Mouse (Mus musculus): Measurements from ENCODE around the gene Sorcs2.

Gene Sorcs2

DNA sequence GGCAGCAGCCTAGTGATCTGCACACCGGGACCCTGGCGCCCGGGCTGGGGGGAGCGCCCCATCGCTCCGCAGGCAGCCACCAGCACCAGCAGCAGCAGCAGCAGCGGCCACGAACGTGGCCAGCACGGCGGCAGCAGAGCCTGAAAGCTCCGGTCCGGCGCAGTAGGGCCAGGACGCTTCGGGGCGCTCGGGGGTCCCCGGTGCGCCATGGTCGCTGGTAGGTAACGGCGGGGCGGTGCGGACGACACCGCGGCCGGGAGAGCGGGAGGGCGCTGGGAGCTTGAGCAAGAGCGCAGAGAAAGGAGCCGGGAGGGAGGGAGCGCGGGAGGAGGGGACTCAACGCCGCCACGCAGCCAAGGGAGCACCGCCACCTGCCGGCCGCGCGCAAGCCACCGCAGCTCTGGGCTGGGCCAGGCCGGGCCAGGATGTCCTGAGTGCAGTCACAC lies at the start of gene Sorcs2:
TSS of gene Sorcs2 (minus strand) at position 303 of the 446 bp plus-strand sequence.
- peak; percentile 76 for DNase-seq (ENCODE audit: low read depth, low spot score)

DNA sequence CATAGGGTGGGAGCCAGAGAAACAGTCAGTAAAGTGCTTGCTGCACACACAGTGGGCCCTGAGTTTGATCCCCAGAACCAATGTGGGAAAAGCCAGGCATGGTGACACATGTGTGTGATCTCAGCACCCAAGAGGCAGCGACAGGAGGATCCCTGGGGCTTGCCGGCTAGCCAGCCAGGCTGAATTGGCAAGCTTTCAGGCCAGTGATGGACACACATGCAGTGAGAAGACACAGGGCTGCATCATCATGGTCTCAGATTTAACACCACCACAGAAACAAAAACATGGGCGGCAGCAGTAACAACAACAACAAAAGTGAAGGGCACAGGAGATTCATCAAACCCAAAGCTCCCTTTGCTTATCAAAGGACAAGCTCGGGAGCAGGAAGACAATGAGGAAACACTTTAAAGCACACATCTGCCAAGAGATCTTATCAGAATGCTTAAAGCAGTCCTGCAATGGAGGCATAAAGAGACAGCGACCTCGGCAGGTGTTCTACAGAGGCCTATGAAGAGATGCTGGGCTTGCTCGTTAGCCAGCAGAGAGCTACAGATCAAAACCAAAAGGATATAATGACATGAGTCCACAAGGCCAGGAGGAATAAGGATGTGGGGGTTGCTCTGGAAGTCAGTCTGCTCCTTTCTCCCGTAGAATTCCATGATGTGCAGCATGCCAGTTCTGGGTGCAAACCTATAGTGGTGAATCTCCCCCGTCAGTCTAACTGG lies 48.4 kb upstream of the Sorcs2 start:
- no peak for DNase-seq (ENCODE audit: low read depth, low spot score)

DNA sequence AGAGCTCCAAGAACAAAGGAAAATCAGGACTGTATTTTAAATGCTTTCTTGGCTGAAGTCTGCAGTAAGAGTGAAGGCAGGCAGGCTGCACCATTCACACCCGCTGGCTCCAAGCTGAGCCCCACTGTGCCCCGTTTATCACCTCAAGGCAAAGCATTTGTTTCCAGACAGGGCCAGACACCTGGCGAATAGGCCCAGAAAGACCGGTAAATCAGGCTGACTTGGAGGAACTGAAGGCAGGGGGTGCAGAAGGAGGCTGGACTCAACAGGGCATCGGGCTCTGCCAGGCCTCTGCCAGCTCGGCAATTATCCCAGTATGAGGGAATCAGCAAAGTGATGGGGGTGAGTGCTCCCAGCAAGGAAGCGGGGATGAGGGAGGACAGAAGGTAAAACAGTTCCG lies 47.1 kb upstream of the Sorcs2 start:
- no peak for DNase-seq (ENCODE audit: low read depth, low spot score)

DNA sequence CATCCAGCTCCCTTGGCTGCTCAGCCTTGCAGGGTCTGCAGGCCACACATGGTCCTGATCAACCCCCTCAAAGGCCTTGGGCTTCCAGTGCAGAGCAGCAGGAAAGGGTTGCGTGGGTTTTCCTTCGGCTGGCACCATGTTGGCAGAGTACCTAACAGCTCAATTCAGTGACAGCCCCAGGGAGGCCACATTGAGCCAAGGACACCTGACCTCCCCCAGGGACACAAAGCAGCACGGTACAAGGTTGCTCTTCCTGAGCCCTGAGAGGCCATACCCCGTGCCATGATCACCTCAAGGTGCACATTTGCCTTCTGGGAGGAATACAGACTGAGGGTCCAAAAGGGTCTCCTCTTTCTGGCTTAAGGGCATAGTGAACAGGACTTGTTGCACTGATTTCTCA lies 46.7 kb upstream of the Sorcs2 start:
- no peak for DNase-seq (ENCODE audit: low read depth, low spot score)

DNA sequence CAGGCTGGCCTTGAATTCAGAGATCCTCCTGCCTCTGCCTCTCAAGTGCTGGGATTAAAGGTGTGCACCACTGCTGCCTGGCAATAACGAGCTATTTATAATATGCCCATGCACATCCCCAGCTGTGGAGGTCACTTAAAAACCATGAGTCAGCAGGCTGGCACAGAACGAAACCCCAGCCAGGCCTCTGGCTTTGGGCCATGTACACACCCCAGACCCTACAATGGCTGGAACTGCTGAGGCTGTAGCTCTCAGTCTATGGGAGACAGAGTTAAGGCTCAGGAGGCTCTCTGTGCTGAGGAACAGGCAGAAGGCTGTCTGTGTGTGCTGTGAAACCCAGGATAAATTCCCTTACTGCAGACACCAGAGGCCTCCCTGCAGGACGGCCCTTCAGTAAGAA lies 42.8 kb upstream of the Sorcs2 start:
- no peak for DNase-seq (ENCODE audit: low read depth, low spot score)

DNA sequence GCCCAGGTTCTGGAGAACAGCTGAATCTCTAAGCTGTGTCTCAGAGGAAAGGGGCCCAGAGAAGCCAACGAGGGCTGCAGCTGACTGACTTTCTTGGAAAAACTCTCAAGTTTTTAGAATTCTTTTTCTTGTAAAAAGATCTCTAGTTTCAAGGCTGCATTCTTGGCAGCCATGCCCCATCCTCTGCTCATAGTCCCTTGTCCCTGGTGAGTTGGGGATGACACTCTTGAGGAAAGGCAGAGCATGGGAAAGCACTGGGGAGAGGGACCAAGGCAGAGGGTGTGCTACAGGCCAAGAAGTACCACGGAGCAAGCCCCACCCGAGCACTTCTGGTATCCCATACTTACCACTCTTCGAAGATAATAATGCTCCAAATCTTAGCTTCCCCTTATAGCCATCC lies 38.9 kb upstream of the Sorcs2 start:
- DNase-seq (ENCODE audit: low read depth, low spot score), result no peak

DNA sequence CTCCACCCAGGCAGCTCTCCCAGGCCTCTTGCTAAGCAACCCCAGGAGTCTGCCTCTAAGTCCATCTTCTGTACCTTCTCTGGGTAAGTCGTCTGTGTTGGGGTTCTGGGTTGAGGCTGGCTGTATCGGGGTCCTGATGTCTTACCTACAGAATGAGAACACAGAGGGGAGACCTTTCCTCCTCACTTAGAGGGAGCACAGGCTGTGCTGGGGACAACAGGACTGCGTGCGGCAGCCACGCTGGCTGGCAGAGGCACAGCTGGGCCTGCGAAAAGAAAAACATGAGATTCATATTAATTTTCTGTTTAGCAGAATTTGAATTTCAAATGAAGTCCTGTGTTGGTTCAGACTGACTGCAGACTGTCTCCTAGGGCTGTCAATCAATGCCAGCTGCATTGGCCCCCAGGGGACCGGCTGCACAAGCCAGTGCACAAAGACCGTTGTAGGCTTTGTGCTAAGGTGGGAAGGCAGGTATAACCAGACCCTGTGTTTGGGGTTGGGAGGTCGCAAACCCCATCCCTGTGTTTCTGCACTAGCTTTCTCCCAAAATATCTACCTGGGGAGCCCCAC lies 36.5 kb upstream of the Sorcs2 start:
- DNase-seq (ENCODE audit: low read depth, low spot score), result no peak

DNA sequence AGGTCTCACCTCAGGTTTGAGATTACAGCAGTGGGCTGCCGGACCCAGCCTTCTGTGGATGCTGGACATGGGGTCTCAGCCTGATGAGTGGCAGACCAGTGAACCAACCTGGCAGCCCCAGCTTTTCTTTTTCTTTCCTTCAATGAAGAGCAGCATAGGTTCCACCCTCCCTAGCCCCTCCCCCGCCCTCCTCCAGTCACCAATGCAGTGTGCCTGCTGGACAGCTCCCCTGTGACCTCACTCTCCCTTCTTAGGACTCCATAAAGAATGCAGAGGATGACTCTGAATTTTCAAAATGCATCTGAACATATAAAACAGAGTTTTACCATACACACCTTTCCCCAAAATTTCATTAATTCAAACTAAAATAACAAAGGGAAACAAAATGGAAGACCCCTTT lies 33.8 kb upstream of the Sorcs2 start:
- no peak for DNase-seq (ENCODE audit: low read depth, low spot score)

DNA sequence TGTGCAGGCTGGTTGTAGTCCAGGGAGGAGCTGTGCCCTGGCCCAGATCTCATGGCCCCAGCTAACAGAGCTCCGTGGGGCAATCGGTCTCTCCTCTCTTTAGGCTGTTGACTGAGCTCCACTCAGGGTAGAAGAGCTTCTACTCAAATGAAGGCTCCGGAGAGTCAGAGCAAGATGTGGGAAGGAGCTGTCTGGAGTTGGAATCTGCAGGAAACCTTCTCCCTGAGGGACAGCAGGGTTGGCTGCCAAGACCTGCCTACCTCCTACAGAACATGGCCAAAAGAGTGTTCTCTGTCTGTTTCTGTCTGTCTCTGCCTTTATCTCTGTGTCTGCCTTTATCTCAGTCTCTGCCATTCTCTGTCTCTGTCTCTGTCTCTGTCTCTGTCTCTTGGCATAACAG lies 31.6 kb upstream of the Sorcs2 start:
- DNase-seq (ENCODE audit: low read depth, low spot score), result no peak

DNA sequence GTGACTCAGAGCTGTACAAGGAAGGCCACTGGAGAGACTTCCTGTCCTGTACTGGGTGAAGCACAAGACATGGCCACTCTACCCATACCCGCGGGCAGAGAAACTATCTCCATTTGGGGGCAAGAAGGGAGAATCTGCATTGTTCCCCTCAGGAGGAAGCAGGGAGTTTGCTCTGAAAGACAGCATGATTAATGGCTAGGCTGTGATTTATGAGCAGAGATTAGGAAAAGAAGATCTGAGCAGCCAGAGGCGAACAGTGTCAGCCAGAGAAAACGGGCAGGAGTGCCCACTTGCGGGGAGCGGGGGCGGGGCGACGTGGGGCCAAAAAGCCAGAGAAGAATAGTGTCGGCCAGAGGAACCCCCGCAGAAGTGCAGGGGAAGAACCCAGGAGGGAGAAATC lies 29.9 kb upstream of the Sorcs2 start:
- no peak for DNase-seq (ENCODE audit: low read depth, low spot score)

DNA sequence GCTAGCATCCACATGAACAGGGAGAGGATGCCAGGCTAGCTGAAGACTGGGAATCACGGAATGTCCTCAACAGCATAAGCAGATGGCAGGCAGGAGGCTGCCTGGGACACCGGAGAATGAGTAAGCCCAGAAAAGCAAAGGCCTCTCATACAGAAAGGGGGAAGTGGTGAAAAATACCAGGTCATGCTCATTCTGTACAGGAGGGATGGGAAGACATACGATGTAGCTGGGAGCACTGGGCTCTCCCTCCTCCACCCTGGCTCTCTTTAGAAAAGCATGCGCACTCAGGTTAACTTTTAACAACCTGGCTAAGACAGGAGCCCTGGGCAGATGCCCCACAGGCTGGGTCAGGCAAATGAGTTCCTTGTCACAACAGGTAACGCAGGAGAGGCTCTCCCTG lies 28.5 kb upstream of the Sorcs2 start:
- no peak for DNase-seq (ENCODE audit: low read depth, low spot score)

DNA sequence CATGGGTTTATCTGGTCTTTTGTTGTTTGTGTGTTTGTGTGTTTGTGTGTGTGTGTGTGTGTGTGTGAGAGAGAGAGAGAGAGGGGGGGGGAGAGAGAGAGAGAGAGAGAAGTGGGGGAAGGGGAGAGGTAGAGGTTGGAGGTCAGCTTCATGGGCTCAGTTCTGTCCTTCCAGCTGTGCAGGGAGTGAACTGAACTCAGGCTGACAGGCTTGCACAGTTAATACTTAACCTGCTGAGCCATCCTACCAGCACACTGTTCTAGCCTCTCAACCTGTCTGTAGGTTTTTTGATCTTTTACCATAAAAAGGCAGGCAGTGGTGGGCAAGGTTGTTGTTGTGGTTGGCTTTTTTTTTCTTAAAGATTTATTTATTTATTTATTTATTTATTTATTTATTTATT lies 26.7 kb upstream of the Sorcs2 start:
- DNase-seq (ENCODE audit: low read depth, low spot score), result no peak

DNA sequence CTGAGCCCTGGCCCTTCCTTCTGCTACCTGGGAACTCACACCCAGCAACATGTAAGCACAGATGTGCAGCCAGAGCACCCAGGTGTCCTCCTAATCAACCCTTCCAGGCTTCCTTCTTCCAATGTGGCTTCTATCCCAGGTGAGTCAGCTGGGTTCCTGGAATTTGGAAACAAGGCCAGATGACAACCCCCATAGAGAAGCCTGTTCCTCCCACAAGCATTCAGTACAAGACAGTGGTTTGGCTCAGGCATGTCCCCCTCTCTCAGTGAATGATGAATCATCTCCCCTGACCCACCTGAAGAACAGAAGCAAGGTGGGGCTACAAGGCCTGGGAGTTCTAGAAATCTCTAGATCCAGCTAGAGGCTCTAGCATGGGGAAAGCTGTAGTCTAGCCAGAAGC lies 24.8 kb upstream of the Sorcs2 start:
- DNase-seq (ENCODE audit: low read depth, low spot score), result no peak

DNA sequence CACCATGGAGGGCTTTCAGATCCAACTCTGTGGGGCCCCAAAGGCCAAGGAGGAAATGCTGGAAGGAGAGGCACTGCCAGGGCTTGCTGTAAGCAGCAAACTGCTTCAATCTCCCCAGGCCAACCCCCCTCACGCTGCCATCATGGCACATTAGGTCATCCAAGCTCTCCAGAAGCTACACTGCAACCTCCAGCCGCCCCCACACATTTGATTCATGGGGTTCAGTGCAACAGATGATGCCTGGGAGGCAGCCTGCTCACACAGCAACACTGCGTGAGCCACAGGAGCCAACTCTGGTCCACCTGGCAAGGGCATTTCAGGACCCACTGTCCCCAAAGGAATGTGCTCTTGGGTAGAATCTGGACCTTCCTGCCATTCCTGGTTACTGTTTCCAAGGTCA lies 21.9 kb upstream of the Sorcs2 start:
- no peak for DNase-seq (ENCODE audit: low read depth, low spot score)

DNA sequence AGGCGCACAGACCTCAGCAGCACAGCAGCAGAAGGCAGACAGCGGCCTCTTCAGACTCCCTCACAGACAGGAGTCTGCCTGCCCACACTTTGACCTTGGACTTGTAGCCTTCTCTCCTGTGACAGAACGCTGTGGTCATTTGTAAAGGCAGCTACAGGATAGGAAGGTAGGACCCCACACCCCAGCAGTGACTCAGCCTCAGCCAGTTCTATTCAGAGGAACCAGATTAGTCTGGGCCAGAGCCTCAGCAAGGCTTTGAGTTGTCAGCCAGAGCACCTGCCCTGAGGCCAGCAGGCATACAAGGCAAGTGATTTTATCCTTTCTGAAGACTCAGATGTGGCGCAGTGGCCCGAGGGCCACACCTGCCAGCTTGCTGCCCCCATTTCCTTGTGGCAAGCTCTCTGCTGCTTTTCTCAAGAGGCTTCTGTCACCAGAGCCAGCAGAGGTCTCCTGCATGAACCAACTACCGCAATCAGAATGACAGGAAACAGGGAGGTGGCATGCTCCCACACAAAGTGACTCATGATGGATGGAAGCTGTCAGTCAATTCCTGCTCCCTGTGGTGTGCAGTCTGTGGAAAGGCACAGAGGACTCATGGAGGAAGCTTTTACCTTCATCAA lies 16.9 kb upstream of the Sorcs2 start:
- DNase-seq (ENCODE audit: low read depth, low spot score), result no peak

DNA sequence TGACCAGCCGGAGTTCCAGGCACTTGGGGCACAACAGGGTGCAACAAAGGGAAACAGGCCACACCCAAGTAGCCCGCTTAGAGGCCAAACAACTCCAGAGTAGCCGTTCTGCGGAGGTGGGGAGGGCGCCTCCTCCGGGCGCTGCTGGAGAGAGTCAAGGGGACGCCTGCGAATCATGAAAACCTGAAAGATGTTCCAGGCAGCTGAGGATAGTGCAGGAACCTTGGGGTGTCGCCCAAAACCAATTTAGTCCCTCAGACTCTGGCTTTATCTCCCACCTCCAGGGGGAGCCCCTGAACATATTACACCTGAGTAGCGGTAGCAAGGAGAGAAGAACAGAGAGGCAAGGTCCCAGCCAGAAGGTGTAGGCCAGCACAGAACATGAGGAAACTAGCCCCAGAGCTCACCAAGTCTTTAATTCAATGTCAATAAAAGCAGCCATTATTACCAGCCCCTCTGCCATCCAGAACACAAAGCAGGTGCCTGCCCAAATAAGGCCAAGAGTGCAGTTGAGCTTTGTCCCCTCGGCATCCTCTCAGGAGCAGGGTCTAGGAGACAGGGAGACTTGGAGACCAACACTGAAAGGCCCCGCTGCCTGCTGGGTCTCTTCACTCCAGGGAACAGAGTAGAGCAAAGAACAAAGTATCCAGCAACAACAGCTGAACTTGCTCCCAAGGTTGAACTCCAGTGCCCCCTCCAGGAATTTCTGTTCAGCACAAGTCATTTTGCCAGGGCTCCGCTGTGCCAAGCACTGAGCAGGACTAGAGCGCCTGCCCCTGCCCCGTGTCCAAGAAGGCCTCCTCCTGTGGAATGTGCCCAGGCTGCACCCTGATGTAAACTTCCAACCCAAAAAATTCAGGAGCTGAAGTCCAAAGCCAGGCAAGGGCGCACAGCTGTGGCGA lies 775 bp upstream of the Sorcs2 start:
- DNase-seq (ENCODE audit: low read depth, low spot score), result no peak

DNA sequence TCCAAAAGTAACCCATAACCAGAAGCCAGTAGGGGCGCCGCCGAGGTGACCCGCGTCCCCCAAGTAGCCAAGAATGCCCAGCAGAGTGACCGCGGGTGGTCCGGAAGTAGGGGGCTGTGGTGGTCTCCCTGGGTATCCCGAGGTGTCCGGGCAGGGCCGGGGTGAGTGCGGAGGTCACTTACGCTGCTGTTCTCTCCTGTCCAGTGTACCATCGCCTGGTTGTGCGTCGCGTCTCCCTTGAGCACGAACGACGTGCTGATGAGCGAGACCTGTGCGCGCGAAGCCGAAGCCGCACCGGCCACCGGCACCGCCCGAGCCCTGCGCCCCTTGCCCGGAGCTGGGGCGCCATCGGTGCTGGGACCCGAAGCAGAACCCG lies 567 bp downstream of the Sorcs2 start:
- no peak for DNase-seq (ENCODE audit: low read depth, low spot score)

DNA sequence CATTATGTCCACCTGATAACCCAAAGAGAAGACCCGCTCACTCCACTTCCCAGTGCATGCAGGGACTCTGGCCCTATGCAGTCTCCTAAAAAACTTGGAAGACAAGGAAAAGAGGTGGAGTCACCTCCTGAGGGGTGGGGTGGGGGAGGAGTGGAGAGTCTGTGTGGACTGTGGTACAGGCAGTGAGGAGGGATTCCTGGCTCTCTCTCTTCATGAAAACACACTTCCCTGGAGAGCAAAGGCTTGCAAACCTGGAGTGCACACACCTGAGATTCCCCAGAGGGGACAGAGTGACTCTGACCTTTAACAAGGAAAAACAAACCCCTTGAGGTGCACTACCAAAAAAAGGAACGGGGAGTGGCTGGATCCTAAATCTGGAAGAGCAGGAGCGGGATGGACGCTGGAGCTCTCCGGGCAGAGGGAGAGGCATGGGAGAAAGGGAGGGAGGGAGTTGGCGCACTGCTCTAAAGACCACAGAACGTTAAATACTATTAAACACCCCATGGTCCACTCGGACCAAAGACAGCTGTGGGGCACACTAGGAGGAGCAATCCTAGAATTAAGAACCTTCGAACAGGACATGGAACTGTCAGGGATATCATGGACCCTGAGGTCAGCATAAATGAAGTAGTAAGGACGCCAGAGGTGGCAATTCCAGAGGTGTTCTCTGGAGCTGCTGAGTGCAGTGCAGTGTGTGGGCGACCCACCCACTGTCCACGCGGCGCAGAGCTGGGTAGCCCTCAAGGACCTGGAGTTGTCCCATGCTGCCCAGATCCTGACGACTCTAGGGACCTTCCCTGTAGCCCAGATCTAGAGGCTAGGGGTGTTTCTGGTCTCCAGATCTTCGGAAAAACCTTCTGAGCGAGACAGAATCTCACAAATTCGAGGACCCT lies 1.2 kb downstream of the Sorcs2 start:
- DNase-seq (ENCODE audit: low read depth, low spot score), result no peak

DNA sequence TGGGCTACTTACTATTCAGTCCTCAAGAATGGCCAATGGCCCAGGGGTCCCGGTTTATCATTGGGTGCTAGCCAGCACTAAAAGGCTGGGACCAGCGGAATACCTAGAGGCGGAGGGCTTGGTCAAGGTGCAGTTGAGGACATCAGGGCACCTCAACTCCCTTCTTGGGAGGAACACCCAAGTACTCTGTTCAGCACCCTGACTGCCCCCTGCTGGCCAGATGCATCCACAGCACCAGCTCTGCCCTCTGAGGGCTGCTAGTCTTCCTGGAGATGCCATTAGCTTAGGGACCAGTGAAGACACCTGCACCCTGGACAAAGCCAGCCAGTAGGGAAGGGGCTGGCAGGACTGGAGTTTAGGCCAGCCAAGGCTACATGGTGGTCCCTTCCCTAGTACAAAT lies 1.9 kb downstream of the Sorcs2 start:
- peak; percentile 66 for DNase-seq (ENCODE audit: low read depth, low spot score)

DNA sequence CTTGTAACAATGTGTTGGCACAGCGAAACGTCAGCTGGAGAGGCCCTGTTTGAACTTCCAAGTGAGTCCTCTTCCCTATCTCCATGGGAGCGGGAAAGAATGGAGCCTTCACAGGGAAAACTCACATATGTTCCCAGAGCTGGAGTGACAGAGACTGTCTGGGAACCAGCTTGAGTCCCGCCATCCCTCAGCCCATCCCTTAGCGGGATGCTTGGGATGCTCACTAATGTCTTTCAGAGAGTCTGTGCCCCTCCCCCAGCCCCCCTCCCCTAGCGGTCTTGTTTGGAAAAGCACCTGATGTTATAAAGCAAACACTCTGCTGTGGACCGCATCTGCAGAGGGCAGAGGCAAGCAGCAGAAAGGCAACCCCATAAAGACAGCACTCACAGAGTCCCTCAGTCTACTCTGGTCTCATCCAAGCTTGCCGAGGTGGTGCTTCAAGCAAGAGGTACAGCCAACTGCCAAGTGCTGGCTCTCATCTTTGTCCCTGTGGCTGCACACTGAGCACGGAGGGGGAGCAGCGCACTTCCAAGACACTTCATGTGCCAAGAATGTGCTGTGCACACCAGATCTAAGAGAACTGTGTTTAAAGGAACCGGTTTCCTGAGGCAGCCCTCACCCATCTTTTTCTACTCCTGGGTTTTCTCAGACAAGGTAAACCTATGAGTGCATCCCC lies 3.0 kb downstream of the Sorcs2 start:
- DNase-seq (ENCODE audit: low read depth, low spot score), result no peak

DNA sequence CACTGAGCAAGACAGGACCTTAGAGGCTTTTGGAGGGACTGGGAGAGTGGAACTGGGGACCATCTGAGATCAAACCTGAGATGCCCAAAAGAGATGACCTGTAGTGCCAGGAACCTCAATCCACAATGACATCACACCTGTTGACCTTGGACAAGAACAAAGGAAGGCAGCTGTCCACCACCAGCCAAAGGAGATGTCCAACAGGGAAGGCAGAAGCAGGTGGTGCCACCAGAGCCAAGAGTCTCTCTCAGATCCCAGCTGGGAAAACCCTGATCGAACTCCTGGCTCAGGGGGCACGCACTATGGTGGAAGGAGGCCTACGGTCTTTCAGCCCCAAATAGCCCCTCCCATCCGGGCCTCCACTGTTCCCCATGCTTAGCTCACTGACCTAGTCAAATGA lies 6.2 kb downstream of the Sorcs2 start:
- DNase-seq (ENCODE audit: low read depth, low spot score), result no peak

All from retina, postnatal 7 days (tissue).